In the genomic region with DNA sequence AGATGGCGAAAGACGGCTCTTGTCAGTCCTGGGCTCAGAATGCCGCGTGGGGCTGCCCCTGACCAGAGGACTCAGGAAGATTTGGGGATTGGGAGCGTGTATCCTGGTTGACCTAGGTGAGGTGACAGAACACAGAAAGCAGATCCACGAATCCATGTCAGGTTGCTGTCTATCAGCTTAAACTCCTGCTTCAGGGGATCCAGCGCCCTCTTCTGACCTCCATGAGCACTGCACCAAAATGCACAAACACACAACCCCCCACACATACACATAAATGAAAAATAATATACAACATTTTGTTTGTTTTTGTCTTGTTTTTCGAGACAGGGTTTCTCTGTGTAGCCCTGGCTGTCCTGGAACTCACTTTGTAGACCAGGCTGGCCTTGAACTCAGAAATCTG, we compare ENCODE assay signal across 23 mouse cellular contexts. TPM values are rescaled to one million over a fixed set of nuclear protein-coding genes. Genes with fewer than 3 reads are reported as not detected.
DNase-seq lines count a peak whose midpoint lies in the region; TF ChIP-seq lines count a peak whose summit lies in the region.
"Had no signal": no experiment of that assay in that cellular context is flagged by ENCODE, and none has a peak within 500 bp of the region (broad histone marks: within the 10 kb centered on the region; RNA-seq: fewer than 3 reads in every experiment).

No protein-coding gene starts in this region.

- no peak for DNase-seq in kidney, adult 2 months
- no peak for DNase-seq in kidney, postnatal 25 days
- no peak for DNase-seq in testis, postnatal 14 days (ENCODE audit: low spot score)
- DNase-seq in brain, embryonic 14.5 days (ENCODE audit: low read depth) = no peak
- DNase-seq in limb, embryonic 10.5 days (ENCODE audit: low spot score) = no peak
- DNase-seq in adrenal gland, postnatal 10 days = no peak
- DNase-seq: cerebellum, adult 8-10 months; gastrocnemius, postnatal 14 days; kidney, adult 8-10 months; left cerebral cortex, postnatal 4 days; liver, embryonic 13.5 days; lung, postnatal 14 days; thymus, adult 18-20 months had no signal

- 0 out of 2 replicates have a peak, but pooled peaks have one; percentile 9 for TF ChIP-seq CTCF in kidney, adult 2 months (conservative IDR thresholded peaks at IDR 0.05; ENCODE audit: insufficient read depth, insufficient read length, low read depth, low read length)
- peak; percentile 41; the same call in 1 of the 2 replicates for TF ChIP-seq CTCF in testis, adult 2 months (IDR thresholded peaks at IDR 0.05; ENCODE audit: control insufficient read depth, insufficient read depth, insufficient replicate concordance, low read depth, low read length)
- TF ChIP-seq CTCF in brain, embryonic 14.5 days (IDR thresholded peaks at IDR 0.05; ENCODE audit: borderline replicate concordance, extremely low read depth, insufficient read depth, insufficient read length) = peak; percentile 28; the same call in 1 of the 2 replicates

- no peaks in the 10 kb centered on the region for H3K4me1 ChIP-seq in kidney, adult 2 months (ENCODE audit: control insufficient read depth, insufficient read depth, low read length)
- peaks cover 8% of the 10 kb centered on the region for H3K4me1 ChIP-seq in testis, adult 2 months (ENCODE audit: control insufficient read depth, insufficient read depth, low read length)
- H3K4me1 ChIP-seq in limb, embryonic 10.5 days = peaks cover 36% of the 10 kb centered on the region

- WGBS in kidney, adult 2 months = 79% methylated on average over 8 of the region's 8 CpGs
- WGBS in limb, embryonic 10.5 days = 57% methylated on average over 8 of the region's 8 CpGs

- H3K27ac ChIP-seq in kidney, adult 2 months (ENCODE audit: insufficient read depth, low read depth, low read length) = no peak overlapping the region
- no peak overlapping the region for H3K27ac ChIP-seq in testis, adult 2 months (ENCODE audit: control insufficient read depth, insufficient read depth, low read depth, low read length)
- no peak overlapping the region for H3K27ac ChIP-seq in limb, embryonic 10.5 days
- H3K27ac ChIP-seq: forebrain, embryonic 10.5 days; hindbrain, embryonic 13.5 days; liver, embryonic 13.5 days had no signal

- no peaks in the 10 kb centered on the region for H3K27me3 ChIP-seq in kidney, adult 2 months (replicated peaks; ENCODE audit: control insufficient read depth, insufficient read depth, low read length)
- H3K27me3 ChIP-seq in testis, adult 2 months (ENCODE audit: control insufficient read depth, insufficient read depth, low read length) = no peaks in the 10 kb centered on the region
- no peaks in the 10 kb centered on the region; the same call in 1 of the 2 replicates for H3K27me3 ChIP-seq in limb, embryonic 10.5 days (ENCODE audit: low read depth, poor library complexity, severe bottlenecking)

- no peak overlapping the region for H3K4me3 ChIP-seq in kidney, adult 2 months (ENCODE audit: insufficient read depth, low read depth, low read length)
- H3K4me3 ChIP-seq in testis, adult 2 months (ENCODE audit: control insufficient read depth, low read depth, low read length) = no peak overlapping the region
- no peak overlapping the region for H3K4me3 ChIP-seq in limb, embryonic 10.5 days
- H3K4me3 ChIP-seq: forebrain, embryonic 10.5 days; hindbrain, embryonic 13.5 days; liver, embryonic 13.5 days had no signal

- H3K36me3 ChIP-seq in kidney, adult 2 months (ENCODE audit: control insufficient read depth, insufficient read depth, low read length) = no peaks in the 10 kb centered on the region
- no peaks in the 10 kb centered on the region for H3K36me3 ChIP-seq in testis, adult 2 months (ENCODE audit: control insufficient read depth, insufficient read depth, low read length)
- no peaks in the 10 kb centered on the region for H3K36me3 ChIP-seq in limb, embryonic 10.5 days
- H3K36me3 ChIP-seq: forebrain, embryonic 10.5 days; hindbrain, embryonic 13.5 days; liver, embryonic 13.5 days had no signal

- no peaks in the 10 kb centered on the region for H3K9me3 ChIP-seq in limb, embryonic 10.5 days (replicated peaks)
- H3K9me3 ChIP-seq: forebrain, embryonic 10.5 days; hindbrain, embryonic 13.5 days; liver, embryonic 13.5 days had no signal

- no peak for TF ChIP-seq POLR2A in kidney, adult 2 months (IDR thresholded peaks at IDR 0.05; ENCODE audit: low read depth, low read length)
- TF ChIP-seq POLR2A in testis, adult 2 months (IDR thresholded peaks at IDR 0.05; ENCODE audit: control insufficient read depth, low read depth, low read length) = no peak
- TF ChIP-seq POLR2A in brain, embryonic 14.5 days (IDR thresholded peaks at IDR 0.05; ENCODE audit: borderline replicate concordance, extremely low read depth, insufficient read depth, insufficient read length, poor library complexity, severe bottlenecking) = no peak

RNA-seq across cellular contexts. Expression of gene Srp9, which starts 13.6 kb away (rescaled TPM):
- 44.0 and 52.8 TPM in 2 replicates for polyA plus RNA-seq in kidney, adult 2 months (2012; rRNA removed)
- polyA plus RNA-seq in testis, adult 2 months (2012; rRNA removed) = 96.3 and 98.7 TPM in 2 replicates
- polyA plus RNA-seq in brain, embryonic 14.5 days (2012; rRNA removed) = 82.8 and 88.5 TPM in 2 replicates
- 168 TPM in 2 replicates for polyA plus RNA-seq in limb, embryonic 10.5 days (2016; fragmentation: Nextera tagmentation; extraction: Ambion mirVana)
- total RNA-seq in adrenal gland, postnatal 10 days (2021) = 10 to 100 TPM; 51.9 to 57.0 TPM

RNA-seq across cellular contexts. Expression of gene Vmn1r1, which starts 26.1 kb away (rescaled TPM):
- not detected in 2 replicates for polyA plus RNA-seq in kidney, adult 2 months (2012; rRNA removed)
- not detected in 2 replicates for polyA plus RNA-seq in testis, adult 2 months (2012; rRNA removed)
- not detected in 2 replicates for polyA plus RNA-seq in brain, embryonic 14.5 days (2012; rRNA removed)
- not detected in 2 replicates for polyA plus RNA-seq in limb, embryonic 10.5 days (2016; fragmentation: Nextera tagmentation; extraction: Ambion mirVana)
- not detected for total RNA-seq in adrenal gland, postnatal 10 days (2021)
- total RNA-seq: adrenal gland, postnatal 36 days; gastrocnemius, postnatal 14 days; left cerebral cortex, postnatal 4 days had no signal
- polyA plus RNA-seq: activated CD4-positive, CD25-positive, alpha-beta regulatory T cell, adult 4 months; cortical plate, adult 2 months; embryonic facial prominence, embryonic 14.5 days; forebrain, embryonic 10.5 days; heart, postnatal 0 days; hindbrain, embryonic 13.5 days; large intestine, adult 2 months; liver, embryonic 13.5 days; midbrain, embryonic 11.5 days had no signal
